Mouse (Mus musculus): Measurements from ENCODE around the gene P2ry6.

DNA sequence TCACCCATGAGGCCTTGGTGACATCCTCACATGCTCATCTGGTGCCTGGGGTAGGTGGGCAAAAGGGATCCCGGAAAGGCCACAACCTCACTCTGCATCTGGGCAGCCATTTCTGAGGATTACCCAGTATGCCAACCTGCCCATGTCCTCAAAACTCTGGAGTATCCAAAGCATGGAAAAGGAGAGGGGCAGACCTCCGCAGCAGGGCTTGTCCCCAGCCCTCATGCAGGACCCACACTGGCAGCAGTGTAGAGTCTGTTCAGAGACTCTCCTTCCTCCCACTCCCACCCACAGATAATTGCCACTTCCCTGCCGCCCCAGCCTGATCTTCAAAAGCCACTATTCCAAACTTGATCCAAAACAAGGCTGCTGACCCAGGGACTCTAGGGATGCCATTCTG is 36.3 kb upstream of the P2ry6 start:
- TF ChIP-seq CTCF (IDR thresholded peaks at IDR 0.05; ENCODE audit: extremely low read depth, insufficient read length, insufficient replicate concordance, low read depth, low read length) (no peak), POLR2A (IDR thresholded peaks at IDR 0.05; ENCODE audit: low read depth, low read length) (no peak)

Data from small intestine, adult 2 months (tissue).